9 mouse cellular contexts compared by ENCODE assay signal in the genomic region with DNA sequence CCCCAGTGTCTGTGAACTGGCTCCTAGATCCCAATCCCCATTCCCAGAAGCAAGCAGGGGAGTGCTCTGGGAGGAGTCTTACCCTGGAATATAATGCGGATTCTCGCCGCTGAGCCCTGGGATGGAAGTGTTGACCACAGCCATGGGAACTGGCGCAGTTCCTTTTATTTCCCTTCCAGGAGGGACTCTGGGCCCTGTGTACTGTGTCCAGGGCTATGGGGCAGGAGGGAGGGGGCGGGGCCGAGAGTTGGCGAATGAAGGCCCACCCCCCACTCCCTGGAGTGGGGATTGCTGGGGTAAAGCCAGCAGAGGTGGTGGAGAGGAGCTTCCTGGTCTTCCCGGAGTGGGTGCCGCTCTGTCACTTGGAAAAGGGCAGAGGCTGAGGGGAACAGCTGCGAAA. TPM values are rescaled to one million over a fixed set of nuclear protein-coding genes. Genes with fewer than 3 reads are reported as not detected.
DNase-seq lines count a peak whose midpoint lies in the region; ATAC-seq lines count a peak whose summit lies in the region.
"Had no signal": no experiment of that assay in that cellular context is flagged by ENCODE, and none has a peak within 500 bp of the region (broad histone marks: within the 10 kb centered on the region; RNA-seq: fewer than 3 reads in every experiment).

Gene Fam166b, minus strand, starts transcription at position 189 of the 400 bp plus-strand sequence.

- ATAC-seq in forebrain, embryonic 15.5 days (replicated peaks) = no peak
- ATAC-seq in hindbrain, embryonic 14.5 days (ENCODE audit: low FRiP score) = 0 out of 2 replicates have a peak, but pooled peaks have one; percentile 9
- no peak for ATAC-seq in midbrain, embryonic 12.5 days (ENCODE audit: low FRiP score, low read depth)
- ATAC-seq in activated CD4-positive, CD25-positive, alpha-beta regulatory T cell, adult 4 months = no peak

- H3K9me3 ChIP-seq in forebrain, embryonic 10.5 days = no peaks in the 10 kb centered on the region
- H3K9me3 ChIP-seq in forebrain, embryonic 15.5 days = no peaks in the 10 kb centered on the region
- no peaks in the 10 kb centered on the region for H3K9me3 ChIP-seq in hindbrain, embryonic 14.5 days (ENCODE audit: control insufficient read depth, low read length)
- H3K9me3 ChIP-seq in midbrain, embryonic 12.5 days = no peaks in the 10 kb centered on the region

- H3K27ac ChIP-seq in forebrain, embryonic 10.5 days = 0 out of 2 replicates have a peak within 1 kb of the TSS, but pooled peaks have one; percentile 53
- H3K27ac ChIP-seq in forebrain, embryonic 15.5 days (replicated peaks) = no peak within 1 kb of the TSS
- H3K27ac ChIP-seq in hindbrain, embryonic 14.5 days = no peak within 1 kb of the TSS
- H3K27ac ChIP-seq in midbrain, embryonic 12.5 days (replicated peaks) = no peak within 1 kb of the TSS

- peak within 1 kb of the TSS; percentile 28 for H3K4me3 ChIP-seq in forebrain, embryonic 10.5 days
- H3K4me3 ChIP-seq in forebrain, embryonic 15.5 days = no peak within 1 kb of the TSS
- H3K4me3 ChIP-seq in hindbrain, embryonic 14.5 days (replicated peaks; ENCODE audit: low read length) = no peak within 1 kb of the TSS
- H3K4me3 ChIP-seq in midbrain, embryonic 12.5 days = no peak within 1 kb of the TSS

- peaks cover 73% of the 10 kb centered on the region for H3K27me3 ChIP-seq in forebrain, embryonic 10.5 days (ENCODE audit: poor library complexity, severe bottlenecking)
- peaks cover 7% of the 10 kb centered on the region; the same call in 1 of the 2 replicates for H3K27me3 ChIP-seq in forebrain, embryonic 15.5 days
- H3K27me3 ChIP-seq in hindbrain, embryonic 14.5 days (ENCODE audit: control insufficient read depth, insufficient read depth, low read length) = peaks cover 17% of the 10 kb centered on the region
- H3K27me3 ChIP-seq in midbrain, embryonic 12.5 days = peaks cover 63% of the 10 kb centered on the region

- H3K36me3 ChIP-seq in forebrain, embryonic 10.5 days (replicated peaks) = peaks cover 20% of the 10 kb centered on the region
- H3K36me3 ChIP-seq in forebrain, embryonic 15.5 days = peaks cover 31% of the 10 kb centered on the region
- H3K36me3 ChIP-seq in hindbrain, embryonic 14.5 days (replicated peaks; ENCODE audit: control insufficient read depth, insufficient read depth) = peaks cover 38% of the 10 kb centered on the region
- H3K36me3 ChIP-seq in midbrain, embryonic 12.5 days = peaks cover 28% of the 10 kb centered on the region

- 6% methylated on average over 10 of the region's 10 CpGs for WGBS in forebrain, embryonic 10.5 days
- WGBS in forebrain, embryonic 15.5 days = 6% methylated on average over 10 of the region's 10 CpGs
- WGBS in hindbrain, embryonic 14.5 days = 7% methylated on average over 10 of the region's 10 CpGs
- WGBS in midbrain, embryonic 12.5 days = 6% methylated on average over 10 of the region's 10 CpGs

- DNase-seq in forebrain, embryonic 10.5 days (ENCODE audit: extremely low spot score, low spot score) = no peak
- peak; percentile 62 for DNase-seq in ZHBTc4 (ENCODE audit: low read depth, low spot score)
- no peak for DNase-seq in hindbrain, embryonic 14.5 days (ENCODE audit: low spot score)
- no peak for DNase-seq in adipocyte (ENCODE audit: low spot score)
- DNase-seq in layer of hippocampus, postnatal 25 days (ENCODE audit: extremely low spot score in 1 of 2, low spot score in 1 of 2) = no peak

- H3K9ac ChIP-seq in forebrain, embryonic 15.5 days (replicated peaks) = no peak within 1 kb of the TSS; the same call in 1 of the 2 replicates
- H3K9ac ChIP-seq in hindbrain, embryonic 14.5 days = peak within 1 kb of the TSS; percentile 6; the same call in 1 of the 2 replicates
- H3K9ac ChIP-seq in midbrain, embryonic 12.5 days (replicated peaks) = 0 out of 2 replicates have a peak within 1 kb of the TSS, but pooled peaks have one; percentile 11

- H3K4me1 ChIP-seq in forebrain, embryonic 10.5 days = peaks cover 49% of the 10 kb centered on the region
- peaks cover 18% of the 10 kb centered on the region; the same call in 1 of the 2 replicates for H3K4me1 ChIP-seq in forebrain, embryonic 15.5 days
- peaks cover 15% of the 10 kb centered on the region for H3K4me1 ChIP-seq in hindbrain, embryonic 14.5 days (replicated peaks; ENCODE audit: control insufficient read depth, insufficient read depth, low read length)
- H3K4me1 ChIP-seq in midbrain, embryonic 12.5 days = peaks cover 31% of the 10 kb centered on the region

- no peak within 1 kb of the TSS for H3K4me2 ChIP-seq in forebrain, embryonic 15.5 days (replicated peaks)
- 0 out of 2 replicates have a peak within 1 kb of the TSS, but pooled peaks have one; percentile 1 for H3K4me2 ChIP-seq in hindbrain, embryonic 14.5 days (replicated peaks)
- H3K4me2 ChIP-seq in midbrain, embryonic 12.5 days (replicated peaks) = 0 out of 2 replicates have a peak within 1 kb of the TSS, but pooled peaks have one; percentile 12

RNA-seq across cellular contexts. Expression of gene Fam166b, which starts in this region (rescaled TPM):
- 0.10 and 0.17 TPM in 2 replicates for polyA plus RNA-seq in forebrain, embryonic 10.5 days (2016; fragmentation: Nextera tagmentation; extraction: Ambion mirVana)
- 0.65 and 0.70 TPM in 2 replicates for polyA plus RNA-seq in forebrain, embryonic 15.5 days (2015; fragmentation: Nextera tagmentation; extraction: Ambion mirVana)
- 1.6 and 2.2 TPM in 2 replicates for polyA plus RNA-seq in hindbrain, embryonic 14.5 days (2014; fragmentation: Nextera tagmentation; extraction: Ambion mirVana)
- 0.28 and 0.38 TPM in 2 replicates for polyA plus RNA-seq in midbrain, embryonic 12.5 days (2016; fragmentation: Nextera tagmentation; extraction: Ambion mirVana)
- polyA plus RNA-seq in activated CD4-positive, CD25-positive, alpha-beta regulatory T cell, adult 4 months (2017; shearing (Covaris generic)) = not detected
- total RNA-seq in layer of hippocampus, postnatal 25 days (2021) = 1 to 10 TPM in 1 of 2 experiments, under 1 TPM in 1; 0.59 to 3.1 TPM
- total RNA-seq: hematopoietic stem cell, adult 5-6 weeks had no signal
